Mouse (Mus musculus): ENCODE measurements around the gene Prpf6. TPM values are rescaled to one million over a fixed set of nuclear protein-coding genes. Genes with fewer than 3 reads are reported as not detected.
A peak's percentile ranks its signal among the peaks of the same experiment; 100 is the strongest.

Prpf6 gene
- polyA plus RNA-seq, 1 experiment from 2014 or later: 38.9 TPM

DNA sequence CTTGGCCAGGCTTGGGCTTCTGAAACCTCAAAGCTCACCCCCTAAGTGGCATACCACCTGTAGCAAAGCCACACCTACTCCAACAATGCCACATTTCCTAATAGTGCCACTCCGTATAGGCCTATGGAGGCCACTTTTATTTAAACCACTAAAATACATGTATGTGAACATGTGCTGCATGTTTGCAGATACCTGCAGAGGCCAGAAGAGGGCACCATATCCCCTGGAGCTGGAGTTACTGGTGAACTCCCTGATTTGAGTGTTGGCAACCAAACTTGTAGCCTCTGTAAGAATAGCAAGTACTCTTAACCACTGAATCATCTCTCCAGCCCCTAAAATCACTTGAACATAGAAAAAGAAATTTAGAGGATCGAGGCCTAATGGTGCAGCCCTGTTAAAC, 52.7 kb downstream of the Prpf6 start:
- no peak for ATAC-seq (replicated peaks; ENCODE audit: insufficient number of reproducible peaks, insufficient read depth, low FRiP score, low read depth)
- WGBS: 93% methylated on average over 2 of the region's 2 CpGs

DNA sequence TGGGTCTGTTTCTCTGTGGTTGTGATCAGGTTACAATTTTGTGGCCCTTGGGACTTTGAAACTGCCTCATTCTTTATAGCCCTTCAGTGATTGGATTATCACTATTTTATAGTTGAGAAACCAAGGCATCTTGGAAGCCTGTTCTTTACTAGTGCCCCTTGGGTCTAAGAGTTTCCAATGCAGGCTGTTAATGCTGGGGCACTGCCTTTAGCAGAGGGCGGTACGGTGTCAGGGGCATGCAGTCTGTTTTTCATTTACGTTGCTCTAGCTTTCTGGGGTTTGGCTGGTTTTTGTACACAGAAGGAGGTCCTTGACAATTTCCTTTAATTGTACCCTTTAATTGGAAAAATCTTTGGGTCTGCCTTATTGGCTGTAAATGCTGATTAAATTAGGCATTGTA, 54.0 kb downstream of the Prpf6 start:
- Histone ChIP-seq H3K4me3 (no peak overlapping the region), H3K9me3 (replicated peaks) (no peaks in the 10 kb centered on the region), H3K27me3 (no peaks in the 10 kb centered on the region), H3K36me3 (peaks cover 72% of the 10 kb centered on the region), H3K27ac (no peak overlapping the region), H3K4me2 (no peak overlapping the region), H3K9ac (no peak overlapping the region), H3K4me1 (replicated peaks) (no peaks in the 10 kb centered on the region)
- WGBS: 92% methylated on average over 3 of the region's 3 CpGs
- no peak for ATAC-seq (replicated peaks; ENCODE audit: insufficient number of reproducible peaks, insufficient read depth, low FRiP score, low read depth)

More for the DNA sequence above, 52.7 kb downstream of the Prpf6 start:
- no peak overlapping the region for H3K9ac ChIP-seq
- peaks cover 72% of the 10 kb centered on the region for H3K36me3 ChIP-seq
- no peak overlapping the region for H3K4me2 ChIP-seq
- H3K4me3 ChIP-seq: no peak overlapping the region
- H3K27me3 ChIP-seq: no peaks in the 10 kb centered on the region
- no peak overlapping the region for H3K27ac ChIP-seq
- no peaks in the 10 kb centered on the region for H3K9me3 ChIP-seq (replicated peaks)
- H3K4me1 ChIP-seq (replicated peaks): no peaks in the 10 kb centered on the region

DNA sequence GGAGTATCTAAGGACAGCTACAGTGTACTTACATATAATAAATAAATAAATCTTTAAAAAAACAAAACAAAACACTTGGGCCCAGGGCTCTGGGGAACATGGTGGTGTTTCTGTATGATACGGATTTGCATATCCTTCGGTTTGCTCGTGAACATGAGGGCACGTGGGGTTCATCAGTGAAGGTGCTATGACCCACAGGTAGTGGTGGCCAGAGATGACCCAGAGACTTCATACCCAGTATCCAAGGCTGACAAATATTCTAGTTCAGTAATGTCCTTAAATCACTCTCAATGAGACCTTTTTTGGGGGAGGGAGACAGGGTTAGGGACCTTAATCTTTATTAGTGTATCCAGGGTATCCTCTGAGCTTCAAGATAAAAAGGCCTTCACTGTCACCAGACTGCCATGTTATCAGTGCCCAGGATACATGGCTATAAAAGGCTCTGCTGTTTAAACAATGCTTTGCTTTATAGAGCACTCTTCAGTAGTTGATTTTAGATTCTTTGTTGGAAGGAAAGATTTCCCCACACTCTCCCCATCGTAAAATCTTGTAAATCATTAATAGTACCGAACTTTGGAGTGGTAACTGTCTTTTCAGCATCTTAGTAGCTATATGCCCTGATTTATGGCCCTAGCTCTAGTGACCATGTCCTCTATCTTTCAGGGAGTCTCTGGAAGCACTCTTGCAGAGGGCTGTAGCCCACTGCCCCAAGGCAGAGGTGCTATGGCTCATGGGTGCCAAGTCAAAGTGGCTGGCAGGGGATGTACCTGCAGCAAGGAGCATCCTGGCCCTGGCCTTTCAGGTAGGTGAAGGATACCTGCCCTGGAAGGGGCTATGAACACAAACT, 55.2 kb downstream of the Prpf6 start:
- Histone ChIP-seq H3K36me3 (peaks cover 75% of the 10 kb centered on the region), H3K4me3 (no peak overlapping the region), H3K4me2 (no peak overlapping the region), H3K27ac (no peak overlapping the region), H3K9me3 (replicated peaks) (no peaks in the 10 kb centered on the region), H3K4me1 (replicated peaks) (no peaks in the 10 kb centered on the region), H3K27me3 (no peaks in the 10 kb centered on the region), H3K9ac (no peak overlapping the region)
- no peak for ATAC-seq (replicated peaks; ENCODE audit: insufficient number of reproducible peaks, insufficient read depth, low FRiP score, low read depth)
- WGBS: 85% methylated on average over 6 of the region's 6 CpGs

DNA sequence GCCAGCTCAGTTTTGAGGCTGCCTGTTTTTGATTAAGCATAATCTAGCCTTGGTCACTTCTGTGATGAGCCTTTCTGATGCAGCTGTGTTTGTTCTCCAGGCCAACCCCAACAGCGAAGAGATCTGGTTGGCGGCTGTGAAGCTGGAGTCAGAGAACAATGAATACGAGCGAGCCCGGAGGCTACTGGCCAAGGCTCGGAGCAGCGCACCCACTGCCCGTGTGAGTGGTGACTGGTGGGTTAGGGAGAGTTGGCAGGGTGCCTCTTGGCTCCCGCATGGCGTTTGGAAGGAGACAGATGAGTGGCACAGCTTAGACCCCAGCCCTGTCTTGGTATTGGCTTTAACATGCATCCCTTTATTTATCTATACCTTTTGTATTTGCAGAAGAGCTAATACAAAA, 57.3 kb downstream of the Prpf6 start:
- H3K9ac ChIP-seq: no peak overlapping the region
- peaks cover 5% of the 10 kb centered on the region for H3K4me1 ChIP-seq (replicated peaks)
- ATAC-seq (replicated peaks; ENCODE audit: insufficient number of reproducible peaks, insufficient read depth, low FRiP score, low read depth): no peak
- no peaks in the 10 kb centered on the region for H3K9me3 ChIP-seq (replicated peaks)
- 93% methylated on average over 10 of the region's 10 CpGs for WGBS
- H3K27me3 ChIP-seq: no peaks in the 10 kb centered on the region
- no peak overlapping the region for H3K27ac ChIP-seq
- peaks cover 86% of the 10 kb centered on the region for H3K36me3 ChIP-seq
- H3K4me3 ChIP-seq: no peak overlapping the region
- H3K4me2 ChIP-seq: no peak overlapping the region

DNA sequence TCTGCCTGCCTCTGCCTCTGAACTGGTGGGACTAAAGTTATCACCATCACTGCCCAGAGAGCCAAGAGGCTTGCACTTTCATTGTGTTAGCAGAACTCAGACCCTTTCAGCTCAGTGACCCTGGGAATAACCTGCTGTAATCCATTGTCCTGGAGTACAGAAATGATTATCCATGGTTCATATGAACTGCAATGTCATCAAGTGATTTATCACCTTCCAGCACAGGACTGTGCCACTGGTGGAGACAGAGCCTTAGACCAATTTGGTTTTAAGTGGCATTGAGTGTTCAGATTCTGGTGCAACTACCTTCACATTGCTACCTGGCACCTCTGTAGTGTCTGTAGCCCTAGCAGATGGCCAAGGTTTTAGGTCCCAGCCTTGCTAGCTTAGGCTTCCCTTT, 61.4 kb downstream of the Prpf6 start:
- H3K4me2 ChIP-seq: no peak overlapping the region
- no peak overlapping the region for H3K4me3 ChIP-seq
- ATAC-seq (replicated peaks; ENCODE audit: insufficient number of reproducible peaks, insufficient read depth, low FRiP score, low read depth): no peak
- no peaks in the 10 kb centered on the region for H3K9me3 ChIP-seq (replicated peaks)
- H3K4me1 ChIP-seq (replicated peaks): peaks cover 5% of the 10 kb centered on the region
- H3K27ac ChIP-seq: no peak overlapping the region
- H3K36me3 ChIP-seq: peaks cover 82% of the 10 kb centered on the region
- no peak overlapping the region for H3K9ac ChIP-seq
- no peaks in the 10 kb centered on the region for H3K27me3 ChIP-seq

DNA sequence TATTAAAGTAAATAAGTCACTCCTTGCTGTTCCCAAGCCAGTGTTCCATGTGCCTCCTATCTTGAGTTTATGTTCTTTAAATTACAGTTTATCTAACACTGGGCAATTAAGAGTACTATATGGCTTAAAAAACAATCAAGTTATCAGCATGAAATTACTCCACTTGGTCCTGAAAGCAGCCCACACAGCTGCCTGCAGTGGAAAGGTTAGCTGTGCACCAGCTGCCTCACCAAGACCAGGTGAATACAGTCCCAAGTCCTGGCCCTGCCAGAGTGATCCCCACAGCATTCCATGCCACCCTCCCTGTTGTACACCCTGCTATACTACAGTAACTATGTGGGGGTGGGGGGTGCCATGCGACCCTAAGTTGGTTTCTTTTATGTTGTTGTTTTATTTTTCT, 61.9 kb downstream of the Prpf6 start:
- no peak overlapping the region for H3K27ac ChIP-seq
- H3K9me3 ChIP-seq (replicated peaks): no peaks in the 10 kb centered on the region
- 86% methylated on average over 1 of the region's 1 CpGs for WGBS
- ATAC-seq (replicated peaks; ENCODE audit: insufficient number of reproducible peaks, insufficient read depth, low FRiP score, low read depth): no peak
- peaks cover 77% of the 10 kb centered on the region for H3K36me3 ChIP-seq
- no peak overlapping the region for H3K4me2 ChIP-seq
- H3K4me3 ChIP-seq: no peak overlapping the region
- no peaks in the 10 kb centered on the region for H3K27me3 ChIP-seq
- peaks cover 5% of the 10 kb centered on the region for H3K4me1 ChIP-seq (replicated peaks)
- no peak overlapping the region for H3K9ac ChIP-seq

DNA sequence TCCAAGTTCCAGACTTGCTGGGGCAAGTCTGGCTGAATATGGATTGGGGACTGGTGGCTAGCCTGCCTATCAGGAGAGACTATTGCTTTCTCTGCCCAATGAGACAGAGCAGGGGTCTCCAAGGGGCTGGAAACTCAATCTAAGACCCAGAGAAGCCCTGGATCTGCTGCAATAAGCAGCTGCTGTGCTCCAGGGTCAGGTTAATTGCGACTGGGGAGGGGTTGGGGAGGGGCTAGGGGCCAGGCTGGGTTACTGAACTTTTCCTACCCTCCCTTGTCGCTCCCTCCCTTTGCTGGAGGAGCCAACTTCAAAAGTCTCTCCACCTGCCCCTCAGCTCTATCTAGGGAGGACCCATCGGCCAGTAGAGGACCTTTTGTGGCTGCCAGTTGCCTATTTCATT, 65.1 kb downstream of the Prpf6 start, which contains the start of gene Gm29797:
TSS of gene Gm29797 (plus strand) at position 301 of the 400 bp plus-strand sequence.
- H3K4me1 ChIP-seq (replicated peaks): peaks cover 12% of the 10 kb centered on the region
- H3K4me3 ChIP-seq: no peak within 1 kb of the TSS
- no peak within 1 kb of the TSS for H3K27ac ChIP-seq
- H3K4me2 ChIP-seq: no peak within 1 kb of the TSS
- H3K36me3 ChIP-seq: peaks cover 46% of the 10 kb centered on the region
- H3K27me3 ChIP-seq: no peaks in the 10 kb centered on the region
- no peak for ATAC-seq (replicated peaks; ENCODE audit: insufficient number of reproducible peaks, insufficient read depth, low FRiP score, low read depth)
- no peaks in the 10 kb centered on the region for H3K9me3 ChIP-seq (replicated peaks)
- H3K9ac ChIP-seq: no peak within 1 kb of the TSS
- 59% methylated on average over 3 of the region's 3 CpGs for WGBS

DNA sequence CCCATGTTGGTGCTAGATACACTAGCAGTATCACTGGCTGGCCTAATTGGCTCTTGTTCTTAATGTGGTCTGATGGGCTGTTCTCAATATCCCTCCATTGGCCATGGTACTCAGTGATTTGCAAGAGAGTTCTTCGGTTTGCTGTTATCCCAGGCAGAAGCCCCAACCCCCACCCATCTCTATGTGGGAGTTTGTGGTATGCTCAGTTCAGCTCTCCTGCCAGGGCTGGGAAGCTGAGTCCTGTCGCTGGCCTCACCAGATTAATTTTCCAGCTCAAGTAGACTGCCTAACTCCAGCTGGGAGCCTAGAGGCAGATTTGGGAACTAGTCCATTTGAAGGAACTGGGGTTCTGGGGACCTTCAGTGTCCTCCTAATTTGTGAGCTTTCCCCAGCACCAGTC, 65.8 kb downstream of the Prpf6 start:
- H3K4me3 ChIP-seq: no peak overlapping the region
- H3K4me1 ChIP-seq (replicated peaks): peaks cover 12% of the 10 kb centered on the region
- no peaks in the 10 kb centered on the region for H3K27me3 ChIP-seq
- 47% methylated on average over 2 of the region's 2 CpGs for WGBS
- no peak overlapping the region for H3K9ac ChIP-seq
- H3K27ac ChIP-seq: no peak overlapping the region
- peaks cover 41% of the 10 kb centered on the region for H3K36me3 ChIP-seq
- ATAC-seq (replicated peaks; ENCODE audit: insufficient number of reproducible peaks, insufficient read depth, low FRiP score, low read depth): no peak
- no peaks in the 10 kb centered on the region for H3K9me3 ChIP-seq (replicated peaks)
- no peak overlapping the region for H3K4me2 ChIP-seq

DNA sequence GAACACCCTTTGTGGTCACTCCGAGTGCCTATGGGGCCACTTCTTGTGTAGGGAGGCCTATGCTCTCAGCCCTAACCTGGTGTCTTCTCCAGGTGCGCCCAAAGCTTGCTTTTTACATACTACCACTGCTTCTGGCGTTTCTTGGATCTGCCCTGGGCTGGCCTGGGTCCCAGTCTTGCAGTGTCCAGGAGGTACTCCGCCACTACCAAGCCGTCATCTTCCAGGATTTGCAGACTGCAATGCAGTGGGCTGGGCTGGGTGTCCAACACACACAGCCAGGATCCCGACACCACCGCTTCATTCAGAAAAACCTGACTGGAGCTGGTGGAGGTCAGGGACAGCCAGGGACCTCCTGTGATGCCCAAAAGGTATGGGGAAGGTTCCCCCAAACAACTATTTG, 66.9 kb downstream of the Prpf6 start:
- no peak overlapping the region for H3K27ac ChIP-seq
- no peaks in the 10 kb centered on the region for H3K9me3 ChIP-seq (replicated peaks)
- H3K4me2 ChIP-seq: no peak overlapping the region
- no peak overlapping the region for H3K9ac ChIP-seq
- ATAC-seq (replicated peaks; ENCODE audit: insufficient number of reproducible peaks, insufficient read depth, low FRiP score, low read depth): no peak
- H3K4me3 ChIP-seq: no peak overlapping the region
- no peaks in the 10 kb centered on the region for H3K27me3 ChIP-seq
- peaks cover 31% of the 10 kb centered on the region for H3K36me3 ChIP-seq
- 79% methylated on average over 7 of the region's 7 CpGs for WGBS
- peaks cover 12% of the 10 kb centered on the region for H3K4me1 ChIP-seq (replicated peaks)

DNA sequence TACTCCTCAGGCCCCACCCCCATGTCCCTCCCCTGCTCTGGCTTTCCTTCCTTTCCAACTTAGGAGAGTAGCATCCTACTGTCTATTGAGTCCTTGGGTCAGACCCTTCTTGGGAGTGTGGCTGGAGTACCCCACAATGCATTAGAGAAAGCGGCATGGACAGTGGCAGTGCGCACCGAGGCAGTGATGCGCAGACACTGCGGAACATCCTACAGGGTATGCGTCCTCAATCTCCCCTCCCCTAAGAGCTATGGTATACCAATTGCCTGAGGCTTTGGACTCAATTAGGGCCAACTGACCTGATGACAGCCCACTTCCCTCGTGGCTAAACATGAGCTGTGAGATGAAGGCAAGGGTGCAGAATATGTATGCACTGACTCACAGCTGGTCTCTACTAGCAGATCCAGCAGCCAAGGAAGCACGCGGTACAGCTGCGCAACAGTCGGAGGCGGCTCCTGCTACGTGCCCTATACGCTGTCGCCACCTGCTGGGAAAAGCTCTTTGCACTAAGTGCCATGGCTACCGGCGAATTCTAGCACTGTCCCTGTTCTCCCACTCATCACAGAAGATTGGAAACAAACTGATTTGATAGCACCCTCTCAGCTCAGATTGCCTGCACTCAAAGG, 67.4 kb downstream of the Prpf6 start:
- WGBS: 36% methylated on average over 17 of the region's 17 CpGs
- Histone ChIP-seq H3K36me3 (peaks cover 28% of the 10 kb centered on the region), H3K9ac (no peak overlapping the region), H3K4me1 (replicated peaks) (peaks cover 7% of the 10 kb centered on the region), H3K27me3 (no peaks in the 10 kb centered on the region), H3K27ac (peak overlapping the region; percentile 56), H3K4me2 (peak overlapping the region; percentile 24; the same call in 1 of the 2 replicates), H3K9me3 (replicated peaks) (no peaks in the 10 kb centered on the region), H3K4me3 (no peak overlapping the region)
- peak; percentile 28; the same call in 1 of the 2 replicates for ATAC-seq (replicated peaks; ENCODE audit: insufficient number of reproducible peaks, insufficient read depth, low FRiP score, low read depth)

DNA sequence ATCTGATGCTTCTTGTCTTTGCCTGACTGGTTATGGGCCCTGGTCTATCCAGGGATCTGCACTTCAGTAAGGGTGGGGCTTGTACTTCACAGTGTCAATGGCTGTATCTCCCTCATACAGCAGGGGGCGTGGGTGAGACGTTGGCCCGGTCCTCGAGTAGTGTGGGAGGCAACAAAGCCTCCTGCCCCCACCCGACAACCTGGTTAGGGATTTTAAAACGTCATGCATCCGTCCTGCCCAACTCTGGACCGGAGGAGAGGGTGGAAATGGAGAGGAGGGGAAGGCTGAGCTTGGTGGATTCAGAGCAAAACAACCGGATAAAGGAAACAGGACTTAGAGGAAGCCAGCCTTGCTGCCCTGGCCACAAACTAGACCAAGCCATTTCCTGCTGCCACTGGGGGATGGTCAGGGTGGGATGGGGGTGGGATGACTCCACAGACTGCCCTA, 68.0 kb downstream of the Prpf6 start:
- H3K4me3 ChIP-seq: no peak overlapping the region
- peak overlapping the region; percentile 24 for H3K4me2 ChIP-seq
- no peaks in the 10 kb centered on the region for H3K27me3 ChIP-seq
- ATAC-seq (replicated peaks; ENCODE audit: insufficient number of reproducible peaks, insufficient read depth, low FRiP score, low read depth): peak; percentile 76
- H3K9ac ChIP-seq: no peak overlapping the region
- WGBS: 5% methylated on average over 9 of the region's 9 CpGs
- no peaks in the 10 kb centered on the region for H3K9me3 ChIP-seq (replicated peaks)
- peak overlapping the region; percentile 56 for H3K27ac ChIP-seq
- H3K36me3 ChIP-seq: peaks cover 24% of the 10 kb centered on the region
- H3K4me1 ChIP-seq (replicated peaks): peaks cover 7% of the 10 kb centered on the region
